Mouse (Mus musculus) spleen, postnatal 14 days (tissue): ENCODE measurements around the gene Sat2.

ENCODE experiments used
- DNase-seq, 2 experiments: peaks; one replicate each; pipeline ENCODE4 v3.0.0; 2021 to 2022; ENCODE audit warnings: low spot score in 2 of 2

The Sat2 gene

GRCm38 (mm10) chr11:69621571-69622268 is at the start of gene Sat2:
Gene Sat2, plus strand, starts transcription at chr11:69622024.
- no peak for DNase-seq

- DNase-seq, result no peak
These were observed 46.6 kb upstream of the Sat2 start for GRCm38 (mm10) chr11:69575220-69575619.

- no peak for DNase-seq
These were observed 45.5 kb upstream of the Sat2 start for GRCm38 (mm10) chr11:69576307-69576706.

GRCm38 (mm10) chr11:69578301-69578700 is 43.5 kb upstream of the Sat2 start:
- no peak for DNase-seq

GRCm38 (mm10) chr11:69579128-69580017 is 42.5 kb upstream of the Sat2 start:
- DNase-seq, result peak; percentile 90 to 96

GRCm38 (mm10) chr11:69580091-69580514 is 41.7 kb upstream of the Sat2 start, which contains the start of the genes Wrap53 and Trp53:
Gene Wrap53, minus strand, starts transcription at chr11:69580255.
Gene Trp53, plus strand, starts transcription at chr11:69580359.
- DNase-seq, result peak; percentile 77 to 84

GRCm38 (mm10) chr11:69580572-69581146 is 41.2 kb upstream of the Sat2 start:
- no peak for DNase-seq

- peak; percentile 78 to 82 for DNase-seq
These were observed 40.6 kb upstream of the Sat2 start for GRCm38 (mm10) chr11:69581147-69581688.

- no peak for DNase-seq
These were observed 40.0 kb upstream of the Sat2 start for GRCm38 (mm10) chr11:69581814-69582213.

GRCm38 (mm10) chr11:69582230-69582805 is 39.5 kb upstream of the Sat2 start:
- no peak for DNase-seq

GRCm38 (mm10) chr11:69584008-69584407 is 37.8 kb upstream of the Sat2 start:
- DNase-seq, result no peak

GRCm38 (mm10) chr11:69584937-69585336 is 36.9 kb upstream of the Sat2 start:
- DNase-seq, result no peak

GRCm38 (mm10) chr11:69585718-69586325 is 36.0 kb upstream of the Sat2 start:
- peak in 1 of 2 experiments; percentile 42 for DNase-seq

GRCm38 (mm10) chr11:69589207-69589834 is 32.5 kb upstream of the Sat2 start:
- no peak for DNase-seq

GRCm38 (mm10) chr11:69590622-69591021 is 31.2 kb upstream of the Sat2 start:
- no peak for DNase-seq

- no peak for DNase-seq
These were observed 30.4 kb upstream of the Sat2 start for GRCm38 (mm10) chr11:69591424-69591823.

GRCm38 (mm10) chr11:69591899-69592637 is 29.8 kb upstream of the Sat2 start:
- DNase-seq, result no peak

- DNase-seq, result no peak
These were observed 29.0 kb upstream of the Sat2 start for GRCm38 (mm10) chr11:69592799-69593198.

- no peak for DNase-seq
These were observed 27.0 kb upstream of the Sat2 start for GRCm38 (mm10) chr11:69594853-69595252.

GRCm38 (mm10) chr11:69599436-69599835 is 22.4 kb upstream of the Sat2 start:
- no peak for DNase-seq
